Mouse (Mus musculus): ENCODE measurements around the gene Psmb3. TPM values are rescaled to one million over a fixed set of nuclear protein-coding genes. Genes with fewer than 3 reads are reported as not detected.
A peak's percentile ranks its signal among the peaks of the same experiment; 100 is the strongest.

Gene Psmb3
- total and polyA plus RNA-seq, 3 experiments: 648 to 914 TPM; not detected in 1

- Histone ChIP-seq H3K79me2 (ENCODE audit: control insufficient read depth, insufficient read depth, low read length, poor library complexity) (no peaks in the 10 kb centered on the region), H3K9ac (ENCODE audit: control insufficient read depth, low read depth, low read length, poor library complexity, severe bottlenecking) (no peak overlapping the region), H3K9me3 (replicated peaks; ENCODE audit: insufficient read depth, low read length) (no peaks in the 10 kb centered on the region), H3K27me3 (ENCODE audit: control insufficient read depth in 1 of 2, insufficient read depth in 2 of 2, low read length in 2 of 2) (no peaks in the 10 kb centered on the region), H3K36me3 (ENCODE audit: control insufficient read depth in 1 of 2, insufficient read depth in 2 of 2, low read length in 2 of 2) (peaks cover 0 to 2% of the 10 kb centered on the region in 2 experiments; a peak in 1 of 4 replicates), H3K4me1 (ENCODE audit: control insufficient read depth in 1 of 2, insufficient read depth in 2 of 2, low read length in 2 of 2) (peaks cover 0 to 18% of the 10 kb centered on the region in 2 experiments; a peak in 2 of 4 replicates), H3K27ac (ENCODE audit: control insufficient read depth, low read depth, low read length) (no peak overlapping the region), H3K4me3 (ENCODE audit: control insufficient read depth in 1 of 2, insufficient read depth in 1 of 2, low read depth in 2 of 2, low read length in 2 of 2) (no peak overlapping the region)
- no peak for TF ChIP-seq TBP (IDR thresholded peaks at IDR 0.05; ENCODE audit: low read depth, low read length)
- TF ChIP-seq EP300 (IDR thresholded peaks at IDR 0.05; ENCODE audit: low read depth in 1 of 2, low read length in 2 of 2): peak in 1 of 2 experiments; percentile 39; a peak in 1 of 4 replicates
- no peak for TF ChIP-seq TAL1 (IDR thresholded peaks at IDR 0.05; ENCODE audit: low read length)
- 0 out of 2 replicates have a peak, but pooled peaks have one; percentile 56 for TF ChIP-seq MAZ (IDR thresholded peaks at IDR 0.05; ENCODE audit: low read depth, low read length)
- TF ChIP-seq ELF1 (IDR thresholded peaks at IDR 0.05; ENCODE audit: low read depth, low read length): 0 out of 2 replicates have a peak, but pooled peaks have one; percentile 17
- TF ChIP-seq GATA1 (IDR thresholded peaks at IDR 0.05; ENCODE audit: low read depth, low read length): 0 out of 2 replicates have a peak, but pooled peaks have one; percentile 20
- TF ChIP-seq RCOR1 (IDR thresholded peaks at IDR 0.05; ENCODE audit: low read depth, low read length): peak; percentile 76; the same call in 1 of the 2 replicates
- DNase-seq (ENCODE audit: low read depth, low spot score): peak; percentile 67
Measured at GRCm38 (mm10) chr11:97684063-97684680, 19.0 kb upstream of the Psmb3 start.

GRCm38 (mm10) chr11:97684766-97685165 lies 18.4 kb upstream of the Psmb3 start:
- H3K27ac ChIP-seq (ENCODE audit: control insufficient read depth, low read depth, low read length): no peak overlapping the region
- no peak for TF ChIP-seq GATA1 (IDR thresholded peaks at IDR 0.05; ENCODE audit: low read depth, low read length)
- TF ChIP-seq MXI1 (IDR thresholded peaks at IDR 0.05; ENCODE audit: low read depth, low read length): no peak
- TF ChIP-seq TBP (IDR thresholded peaks at IDR 0.05; ENCODE audit: low read depth, low read length): no peak
- no peak for TF ChIP-seq POLR2AphosphoS5 (IDR thresholded peaks at IDR 0.05; ENCODE audit: borderline replicate concordance, low read depth, low read length)
- no peak for TF ChIP-seq ZMIZ1 (IDR thresholded peaks at IDR 0.05; ENCODE audit: low read depth, low read length)
- TF ChIP-seq E2F4 (IDR thresholded peaks at IDR 0.05; ENCODE audit: borderline replicate concordance, low read depth, low read length): no peak
- TF ChIP-seq NELFE (IDR thresholded peaks at IDR 0.05; ENCODE audit: low read depth, low read length): no peak
- H3K9me3 ChIP-seq (replicated peaks; ENCODE audit: insufficient read depth, low read length): no peaks in the 10 kb centered on the region
- DNase-seq (ENCODE audit: low read depth, low spot score): no peak
- H3K36me3 ChIP-seq (ENCODE audit: control insufficient read depth in 1 of 2, insufficient read depth in 2 of 2, low read length in 2 of 2): peaks cover 0 to 2% of the 10 kb centered on the region in 2 experiments; a peak in 1 of 4 replicates
- H3K4me3 ChIP-seq (ENCODE audit: control insufficient read depth in 1 of 2, insufficient read depth in 1 of 2, low read depth in 2 of 2, low read length in 2 of 2): no peak overlapping the region
- H3K9ac ChIP-seq (ENCODE audit: control insufficient read depth, low read depth, low read length, poor library complexity, severe bottlenecking): no peak overlapping the region
- no peaks in the 10 kb centered on the region for H3K27me3 ChIP-seq (ENCODE audit: control insufficient read depth in 1 of 2, insufficient read depth in 2 of 2, low read length in 2 of 2)
- H3K79me2 ChIP-seq (ENCODE audit: control insufficient read depth, insufficient read depth, low read length, poor library complexity): no peaks in the 10 kb centered on the region
- H3K4me1 ChIP-seq (ENCODE audit: control insufficient read depth in 1 of 2, insufficient read depth in 2 of 2, low read length in 2 of 2): peaks cover 0 to 18% of the 10 kb centered on the region in 2 experiments; a peak in 2 of 4 replicates

All from MEL (cell line).